Mouse (Mus musculus): ENCODE results near the gene Rexo5. TPM values are rescaled to one million over a fixed set of nuclear protein-coding genes. Genes with fewer than 3 reads are reported as not detected.

Gene Rexo5
- total and polyA plus RNA-seq, 2 experiments from 2014 or later = 4.4 to 6.8 TPM

GRCm38 (mm10) chr7:119894818-119895544, 101.2 kb downstream of the Rexo5 start:
- Histone ChIP-seq H3K27ac (peak overlapping the region; percentile 99), H3K4me1 (ENCODE audit: insufficient read depth, low read length) (peaks cover 13% of the 10 kb centered on the region), H3K9ac (replicated peaks; ENCODE audit: low read length) (peak overlapping the region; percentile 86), H3K4me3 (ENCODE audit: low read length) (peak overlapping the region; percentile 73), H3K4me2 (ENCODE audit: low read depth, low read length) (peak overlapping the region; percentile 87), H3K36me3 (ENCODE audit: insufficient read depth, low read length) (no peaks in the 10 kb centered on the region), H3K27me3 (ENCODE audit: insufficient read depth, low read length) (no peaks in the 10 kb centered on the region), H3K9me3 (ENCODE audit: low read length) (no peaks in the 10 kb centered on the region)
- WGBS = under 1% methylated on average over 12 of the region's 15 CpGs
- peak; percentile 12 for DNase-seq (ENCODE audit: low spot score)
- no peak for ATAC-seq
- TF ChIP-seq CTCF (IDR thresholded peaks at IDR 0.05; ENCODE audit: low read depth) = no peak

GRCm38 (mm10) chr7:119895639-119896512, 102.1 kb downstream of the Rexo5 start, which contains the start of the genes Lyrm1 and Dcun1d3:
Gene Lyrm1, plus strand, starts transcription at chr7:119895861.
Gene Dcun1d3, minus strand, starts transcription at chr7:119896298.
- Histone ChIP-seq H3K4me1 (ENCODE audit: insufficient read depth, low read length) (peaks cover 13% of the 10 kb centered on the region), H3K27me3 (ENCODE audit: insufficient read depth, low read length) (no peaks in the 10 kb centered on the region), H3K27ac (peak within 1 kb of the TSS; percentile 99), H3K9ac (replicated peaks; ENCODE audit: low read length) (peak within 1 kb of the TSS; percentile 86), H3K4me3 (ENCODE audit: low read length) (peak within 1 kb of the TSS; percentile 73), H3K36me3 (ENCODE audit: insufficient read depth, low read length) (no peaks in the 10 kb centered on the region), H3K4me2 (ENCODE audit: low read depth, low read length) (peak within 1 kb of the TSS; percentile 87), H3K9me3 (ENCODE audit: low read length) (no peaks in the 10 kb centered on the region)
- no peak for TF ChIP-seq CTCF (IDR thresholded peaks at IDR 0.05; ENCODE audit: low read depth)
- under 1% methylated on average over 63 of the region's 63 CpGs for WGBS
- ATAC-seq (peak; percentile 99), DNase-seq (ENCODE audit: low spot score) (peak; percentile 99)

- no peak for DNase-seq (ENCODE audit: low spot score)
- Histone ChIP-seq H3K9me3 (ENCODE audit: low read length) (no peaks in the 10 kb centered on the region), H3K4me2 (ENCODE audit: low read depth, low read length) (no peak overlapping the region), H3K4me1 (ENCODE audit: insufficient read depth, low read length) (peaks cover 13% of the 10 kb centered on the region), H3K27ac (no peak overlapping the region), H3K36me3 (ENCODE audit: insufficient read depth, low read length) (no peaks in the 10 kb centered on the region), H3K27me3 (ENCODE audit: insufficient read depth, low read length) (no peaks in the 10 kb centered on the region), H3K4me3 (ENCODE audit: low read length) (no peak overlapping the region), H3K9ac (replicated peaks; ENCODE audit: low read length) (no peak overlapping the region)
- WGBS = 92% methylated on average over 8 of the region's 8 CpGs
- TF ChIP-seq CTCF (IDR thresholded peaks at IDR 0.05; ENCODE audit: low read depth) = no peak
- no peak for ATAC-seq
Measured at GRCm38 (mm10) chr7:119897521-119898109, 103.8 kb downstream of the Rexo5 start.

- H3K27ac ChIP-seq = no peak overlapping the region
- no peak overlapping the region for H3K4me3 ChIP-seq (ENCODE audit: low read length)
- no peaks in the 10 kb centered on the region for H3K27me3 ChIP-seq (ENCODE audit: insufficient read depth, low read length)
- DNase-seq (ENCODE audit: low spot score) (no peak), ATAC-seq (no peak)
- no peaks in the 10 kb centered on the region for H3K9me3 ChIP-seq (ENCODE audit: low read length)
- TF ChIP-seq CTCF (IDR thresholded peaks at IDR 0.05; ENCODE audit: low read depth) = no peak
- H3K4me2 ChIP-seq (ENCODE audit: low read depth, low read length) = no peak overlapping the region
- WGBS = 41% methylated on average over 1 of the region's 1 CpGs
- H3K9ac ChIP-seq (replicated peaks; ENCODE audit: low read length) = no peak overlapping the region
- peaks cover 12% of the 10 kb centered on the region for H3K4me1 ChIP-seq (ENCODE audit: insufficient read depth, low read length)
- H3K36me3 ChIP-seq (ENCODE audit: insufficient read depth, low read length) = no peaks in the 10 kb centered on the region
Measured at GRCm38 (mm10) chr7:119898247-119898856, 104.5 kb downstream of the Rexo5 start.

Other genes starting within 250 kb of the Rexo5 start
- gene Acsm2, start 239.7 kb upstream of the Rexo5 start, total RNA-seq (2014; rRNA removed) = 0.05 TPM in 1 of 2 replicates, not detected in the other
- gene Acsm2, start 239.7 kb upstream of the Rexo5 start, polyA plus RNA-seq (2015; fragmentation: Nextera tagmentation; extraction: Ambion mirVana) = 0.09 TPM in 1 of 2 replicates, not detected in the other
- gene Acsm1, start 187.0 kb upstream of the Rexo5 start, total RNA-seq (2014; rRNA removed) = not detected in 2 replicates
- not detected in 2 replicates for gene Acsm1, start 187.0 kb upstream of the Rexo5 start, polyA plus RNA-seq (2015; fragmentation: Nextera tagmentation; extraction: Ambion mirVana)
- gene Acsm4, start 104.0 kb upstream of the Rexo5 start, total RNA-seq (2014; rRNA removed) = not detected in 2 replicates
- not detected in 2 replicates for gene Acsm4, start 104.0 kb upstream of the Rexo5 start, polyA plus RNA-seq (2015; fragmentation: Nextera tagmentation; extraction: Ambion mirVana)
- 24.4 and 29.0 TPM in 2 replicates for gene Thumpd1, start 73.2 kb upstream of the Rexo5 start, total RNA-seq (2014; rRNA removed)
- 64.2 and 65.2 TPM in 2 replicates for gene Thumpd1, start 73.2 kb upstream of the Rexo5 start, polyA plus RNA-seq (2015; fragmentation: Nextera tagmentation; extraction: Ambion mirVana)
- not detected in 2 replicates for gene Acsm3, start 33.1 kb upstream of the Rexo5 start, total RNA-seq (2014; rRNA removed)
- gene Acsm3, start 33.1 kb upstream of the Rexo5 start, polyA plus RNA-seq (2015; fragmentation: Nextera tagmentation; extraction: Ambion mirVana) = 0.09 TPM in 1 of 2 replicates, not detected in the other
- gene Eri2, start 52 bp downstream of the Rexo5 start, total RNA-seq (2014; rRNA removed) = 8.2 and 9.6 TPM in 2 replicates
- gene Eri2, start 52 bp downstream of the Rexo5 start, polyA plus RNA-seq (2015; fragmentation: Nextera tagmentation; extraction: Ambion mirVana) = 8.7 and 10.4 TPM in 2 replicates
- gene Lyrm1, start 101.9 kb downstream of the Rexo5 start, total RNA-seq (2014; rRNA removed) = 7.8 and 9.0 TPM in 2 replicates
- 21.9 and 24.8 TPM in 2 replicates for gene Lyrm1, start 101.9 kb downstream of the Rexo5 start, polyA plus RNA-seq (2015; fragmentation: Nextera tagmentation; extraction: Ambion mirVana)
- gene Dcun1d3, start 102.3 kb downstream of the Rexo5 start, total RNA-seq (2014; rRNA removed) = 11.5 and 14.7 TPM in 2 replicates
- 8.5 and 9.2 TPM in 2 replicates for gene Dcun1d3, start 102.3 kb downstream of the Rexo5 start, polyA plus RNA-seq (2015; fragmentation: Nextera tagmentation; extraction: Ambion mirVana)

All from hindbrain, postnatal 0 days (tissue).